Mouse (Mus musculus): Measurements from ENCODE around the gene Atp11c. TPM values are rescaled to one million over a fixed set of nuclear protein-coding genes. Genes with fewer than 3 reads are reported as not detected.

Gene Atp11c
- total and polyA plus RNA-seq, 3 experiments, result 10.6 to 12.9 TPM; not detected in 1

- TF ChIP-seq POLR2A (IDR thresholded peaks at IDR 0.05; ENCODE audit: control insufficient read depth in 1 of 2, insufficient read depth in 1 of 2, low read depth in 1 of 2, low read length in 2 of 2, poor library complexity in 1 of 2) (peak; percentile 0 to 78; a peak in 3 of 4 replicates), MYC (IDR thresholded peaks at IDR 0.05; ENCODE audit: low read depth, low read length) (0 out of 2 replicates have a peak, but pooled peaks have one; percentile 17), GATA1 (IDR thresholded peaks at IDR 0.05; ENCODE audit: low read depth, low read length) (no peak), UBTF (IDR thresholded peaks at IDR 0.05; ENCODE audit: borderline replicate concordance, insufficient read depth, low read depth, low read length) (no peak), ZMIZ1 (IDR thresholded peaks at IDR 0.05; ENCODE audit: low read depth, low read length) (no peak), NELFE (IDR thresholded peaks at IDR 0.05; ENCODE audit: low read depth, low read length) (peak; percentile 26; the same call in 1 of the 2 replicates), ETS1 (IDR thresholded peaks at IDR 0.05; ENCODE audit: low read depth, low read length) (no peak), USF1 (IDR thresholded peaks at IDR 0.05; ENCODE audit: low read depth, low read length) (no peak), ZC3H11A (IDR thresholded peaks at IDR 0.05; ENCODE audit: low read depth, low read length) (peak; percentile 12; the same call in 1 of the 2 replicates)
Observed at GRCm38 (mm10) chrX:60404668-60405044, 187.8 kb downstream of the Atp11c start (continued).

- Histone ChIP-seq H3K27me3 (ENCODE audit: control insufficient read depth in 1 of 2, insufficient read depth in 2 of 2, low read length in 2 of 2) (no peaks in the 10 kb centered on the region), H3K79me2 (ENCODE audit: control insufficient read depth, insufficient read depth, low read length, poor library complexity) (peaks cover 27% of the 10 kb centered on the region), H3K4me1 (ENCODE audit: control insufficient read depth in 1 of 2, insufficient read depth in 2 of 2, low read length in 2 of 2) (peaks cover 0 to 8% of the 10 kb centered on the region in 2 experiments; a peak in 2 of 4 replicates), H3K27ac (ENCODE audit: control insufficient read depth, low read depth, low read length) (peak overlapping the region; percentile 97), H3K9me3 (replicated peaks; ENCODE audit: insufficient read depth, low read length) (no peaks in the 10 kb centered on the region), H3K9ac (ENCODE audit: control insufficient read depth, low read depth, low read length, poor library complexity, severe bottlenecking) (peak overlapping the region; percentile 99), H3K4me3 (ENCODE audit: control insufficient read depth in 1 of 2, insufficient read depth in 1 of 2, low read depth in 2 of 2, low read length in 2 of 2) (peak overlapping the region; percentile 80 to 90), H3K36me3 (ENCODE audit: control insufficient read depth in 1 of 2, insufficient read depth in 2 of 2, low read length in 2 of 2) (peaks cover 0 to 12% of the 10 kb centered on the region in 2 experiments; a peak in 2 of 4 replicates)
- DNase-seq (ENCODE audit: low read depth, low spot score), result peak; percentile 46
- TF ChIP-seq POLR2AphosphoS2 (IDR thresholded peaks at IDR 0.05; ENCODE audit: low read length) (no peak), HCFC1 (IDR thresholded peaks at IDR 0.05; ENCODE audit: low read depth, low read length) (no peak), ZC3H11A (IDR thresholded peaks at IDR 0.05; ENCODE audit: low read depth, low read length) (no peak), BHLHE40 (IDR thresholded peaks at IDR 0.05; ENCODE audit: borderline replicate concordance, low read depth, low read length) (no peak), TAL1 (IDR thresholded peaks at IDR 0.05; ENCODE audit: low read length) (no peak), USF2 (IDR thresholded peaks at IDR 0.05; ENCODE audit: borderline replicate concordance in 1 of 2, insufficient read depth in 1 of 2, low read depth in 1 of 2, low read length in 2 of 2) (no peak), NELFE (IDR thresholded peaks at IDR 0.05; ENCODE audit: low read depth, low read length) (peak; percentile 36), UBTF (IDR thresholded peaks at IDR 0.05; ENCODE audit: borderline replicate concordance, insufficient read depth, low read depth, low read length) (no peak), NRF1 (IDR thresholded peaks at IDR 0.05; ENCODE audit: insufficient read depth, low read depth, low read length, poor library complexity, severe bottlenecking) (no peak), MXI1 (IDR thresholded peaks at IDR 0.05; ENCODE audit: low read depth, low read length) (no peak), SMC3 (IDR thresholded peaks at IDR 0.05; ENCODE audit: low read depth, low read length) (no peak), ZMIZ1 (IDR thresholded peaks at IDR 0.05; ENCODE audit: low read depth, low read length) (0 out of 2 replicates have a peak, but pooled peaks have one; percentile 26), GATA1 (IDR thresholded peaks at IDR 0.05; ENCODE audit: low read depth, low read length) (no peak), POLR2AphosphoS5 (IDR thresholded peaks at IDR 0.05; ENCODE audit: borderline replicate concordance, low read depth, low read length) (0 out of 2 replicates have a peak, but pooled peaks have one; percentile 32), RAD21 (IDR thresholded peaks at IDR 0.05; ENCODE audit: low read depth, low read length) (no peak), MAZ (IDR thresholded peaks at IDR 0.05; ENCODE audit: low read depth, low read length) (no peak), POLR2A (IDR thresholded peaks at IDR 0.05; ENCODE audit: control insufficient read depth in 1 of 2, insufficient read depth in 1 of 2, low read depth in 1 of 2, low read length in 2 of 2, poor library complexity in 1 of 2) (peak; percentile 44 to 57; a peak in 2 of 4 replicates), JUND (IDR thresholded peaks at IDR 0.05; ENCODE audit: low read depth, low read length) (no peak), CHD2 (IDR thresholded peaks at IDR 0.05; ENCODE audit: low read length) (no peak), RCOR1 (IDR thresholded peaks at IDR 0.05; ENCODE audit: low read depth, low read length) (no peak), CHD1 (IDR thresholded peaks at IDR 0.05; ENCODE audit: low read depth, low read length) (no peak), MAX (IDR thresholded peaks at IDR 0.05; ENCODE audit: low read length) (no peak)
Observed at GRCm38 (mm10) chrX:60403764-60404667, 188.5 kb downstream of the Atp11c start.

All from MEL (cell line).